Mouse (Mus musculus): Measurements from ENCODE around the gene Usp35.

DNA sequence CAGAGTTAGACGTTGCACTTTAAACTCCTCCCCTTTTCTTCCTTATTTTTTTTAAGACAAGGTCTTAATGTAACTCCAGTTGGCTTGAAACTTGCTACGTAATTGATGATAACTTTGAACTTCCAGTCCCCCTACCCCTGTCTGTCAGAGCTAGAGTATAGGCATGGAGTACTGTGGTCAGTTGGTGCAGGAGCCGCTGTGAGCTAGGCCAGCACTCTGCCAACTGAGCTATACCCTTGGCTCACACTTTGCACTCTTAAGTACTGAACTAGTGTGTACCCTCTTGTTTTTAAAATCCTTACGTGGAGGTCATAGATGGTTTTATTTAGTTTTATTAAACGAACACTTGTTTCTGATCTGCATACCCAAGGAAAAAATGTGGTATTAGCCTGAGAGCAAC, 47.5 kb upstream of the Usp35 start:
- TF ChIP-seq CTCF (IDR thresholded peaks at IDR 0.05; ENCODE audit: low read depth, low read length) (no peak), TAL1 (conservative IDR thresholded peaks at IDR 0.05; ENCODE audit: low read depth, low read length) (no peak), GATA1 (IDR thresholded peaks at IDR 0.05; ENCODE audit: borderline replicate concordance, low read length) (no peak), POLR2AphosphoS5 (IDR thresholded peaks at IDR 0.05; ENCODE audit: insufficient replicate concordance, low read depth, low read length) (no peak)

All from G1E (cell line).